Mouse (Mus musculus): Measurements from ENCODE around the gene Gm16181. TPM values are rescaled to one million over a fixed set of nuclear protein-coding genes. Genes with fewer than 3 reads are reported as not detected.

Gm16181 gene
- polyA plus RNA-seq, 1 experiment from 2014 or later: 0.79 TPM

DNA sequence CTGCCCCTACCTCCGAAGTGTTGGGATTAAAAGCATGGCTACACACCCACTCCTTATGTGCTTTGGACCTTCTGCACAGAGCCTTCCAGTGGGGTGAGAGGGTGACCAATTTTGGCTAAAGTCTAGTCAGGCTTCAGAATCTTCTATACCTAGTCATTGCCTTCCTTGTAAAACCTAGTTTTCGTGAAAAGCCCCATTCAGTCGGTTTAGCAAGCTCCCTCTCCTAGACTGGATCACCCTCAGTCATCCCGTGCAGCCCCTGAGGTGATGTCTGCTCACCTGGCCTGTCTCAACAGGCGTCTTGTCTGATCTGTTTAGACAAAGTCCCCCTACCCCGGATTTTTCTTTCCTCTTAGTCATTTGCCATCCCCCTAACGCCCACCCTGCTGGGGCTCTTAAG lies 22.6 kb upstream of the Gm16181 start:
- peaks cover 14% of the 10 kb centered on the region for H3K4me1 ChIP-seq (replicated peaks)
- no peak for ATAC-seq
- no peaks in the 10 kb centered on the region for H3K36me3 ChIP-seq
- no peak overlapping the region for H3K9ac ChIP-seq (replicated peaks)
- no peak overlapping the region for H3K4me3 ChIP-seq (replicated peaks)
- 72% methylated on average over 7 of the region's 7 CpGs for WGBS
- no peak overlapping the region for H3K4me2 ChIP-seq (replicated peaks)
- H3K9me3 ChIP-seq: no peaks in the 10 kb centered on the region
- H3K27ac ChIP-seq: no peak overlapping the region
- peaks cover 61% of the 10 kb centered on the region for H3K27me3 ChIP-seq

DNA sequence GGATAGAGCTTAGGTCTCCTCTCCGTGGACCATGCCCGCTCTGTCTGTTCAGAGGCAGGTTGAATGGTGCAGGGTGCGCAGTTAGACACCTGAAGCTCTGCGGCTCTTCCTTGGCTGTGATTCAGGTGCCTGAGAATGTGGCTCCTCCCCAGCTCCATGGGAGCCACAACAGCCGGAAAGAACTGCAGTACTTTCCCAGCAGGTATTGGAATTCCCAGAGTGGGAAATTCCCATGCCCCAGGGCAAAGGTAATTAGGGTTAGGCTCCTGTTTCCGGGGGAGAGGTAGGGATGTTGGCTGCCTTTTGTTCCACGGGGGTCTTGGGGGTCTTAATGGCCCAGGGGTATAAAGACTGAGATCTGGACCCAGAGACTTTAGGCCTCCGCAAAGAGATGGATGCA lies 21.7 kb upstream of the Gm16181 start:
- Histone ChIP-seq H3K4me2 (replicated peaks) (no peak overlapping the region), H3K9me3 (no peaks in the 10 kb centered on the region), H3K27ac (no peak overlapping the region), H3K9ac (replicated peaks) (no peak overlapping the region), H3K27me3 (peaks cover 62% of the 10 kb centered on the region), H3K4me3 (replicated peaks) (no peak overlapping the region), H3K36me3 (no peaks in the 10 kb centered on the region), H3K4me1 (replicated peaks) (peaks cover 14% of the 10 kb centered on the region)
- ATAC-seq: no peak
- 34% methylated on average over 8 of the region's 8 CpGs for WGBS

DNA sequence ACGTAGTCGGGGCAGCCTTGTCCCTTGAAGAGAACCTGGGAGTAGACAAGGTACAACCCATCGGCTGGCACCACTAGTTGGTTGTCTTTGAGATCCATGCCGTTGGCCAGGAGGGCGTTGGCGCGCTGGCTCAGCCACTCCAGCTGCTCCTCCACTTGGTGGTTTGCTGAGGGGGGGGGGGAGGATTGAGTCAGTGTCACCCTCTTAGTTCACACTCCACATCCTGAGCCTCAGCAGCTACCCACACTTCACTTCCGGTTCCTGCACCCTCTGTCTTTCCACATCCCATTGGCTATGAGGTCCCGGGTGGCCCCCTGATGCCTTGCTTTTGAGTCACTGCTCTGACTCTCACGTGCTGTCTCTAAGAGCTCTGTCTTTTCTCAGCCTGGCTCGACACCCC lies 20.2 kb upstream of the Gm16181 start:
- H3K9me3 ChIP-seq: no peaks in the 10 kb centered on the region
- no peak overlapping the region for H3K4me3 ChIP-seq (replicated peaks)
- peaks cover 59% of the 10 kb centered on the region for H3K27me3 ChIP-seq
- H3K4me1 ChIP-seq (replicated peaks): peaks cover 9% of the 10 kb centered on the region
- no peak overlapping the region for H3K27ac ChIP-seq
- H3K9ac ChIP-seq (replicated peaks): no peak overlapping the region
- WGBS: 87% methylated on average over 11 of the region's 11 CpGs
- no peak overlapping the region for H3K4me2 ChIP-seq (replicated peaks)
- no peak for ATAC-seq
- no peaks in the 10 kb centered on the region for H3K36me3 ChIP-seq

DNA sequence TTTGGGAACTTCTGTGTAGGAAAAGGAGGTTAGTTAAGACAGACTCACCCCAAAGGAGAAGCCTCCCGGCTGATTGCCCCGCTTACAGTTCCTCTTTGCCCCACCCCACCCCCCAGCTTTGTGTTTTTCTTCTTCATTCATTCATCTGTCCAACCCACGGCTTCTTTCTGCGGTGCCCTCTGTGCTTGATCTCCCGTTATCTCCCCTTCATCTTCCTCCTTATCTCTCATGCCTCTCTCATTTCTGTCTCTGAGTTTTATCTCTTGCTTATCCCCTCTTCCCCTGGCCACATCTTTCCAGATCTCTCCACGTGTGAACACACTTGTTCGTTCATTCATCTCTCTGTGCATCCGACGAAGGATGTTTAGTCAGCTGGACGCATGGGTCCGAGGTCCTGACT lies 19.5 kb upstream of the Gm16181 start:
- ATAC-seq: no peak
- H3K4me1 ChIP-seq (replicated peaks): peaks cover 2% of the 10 kb centered on the region
- WGBS: 86% methylated on average over 11 of the region's 11 CpGs
- H3K27me3 ChIP-seq: peaks cover 52% of the 10 kb centered on the region
- no peak overlapping the region for H3K27ac ChIP-seq
- no peaks in the 10 kb centered on the region for H3K36me3 ChIP-seq
- no peak overlapping the region for H3K4me2 ChIP-seq (replicated peaks)
- H3K4me3 ChIP-seq (replicated peaks): no peak overlapping the region
- H3K9me3 ChIP-seq: no peaks in the 10 kb centered on the region
- no peak overlapping the region for H3K9ac ChIP-seq (replicated peaks)

DNA sequence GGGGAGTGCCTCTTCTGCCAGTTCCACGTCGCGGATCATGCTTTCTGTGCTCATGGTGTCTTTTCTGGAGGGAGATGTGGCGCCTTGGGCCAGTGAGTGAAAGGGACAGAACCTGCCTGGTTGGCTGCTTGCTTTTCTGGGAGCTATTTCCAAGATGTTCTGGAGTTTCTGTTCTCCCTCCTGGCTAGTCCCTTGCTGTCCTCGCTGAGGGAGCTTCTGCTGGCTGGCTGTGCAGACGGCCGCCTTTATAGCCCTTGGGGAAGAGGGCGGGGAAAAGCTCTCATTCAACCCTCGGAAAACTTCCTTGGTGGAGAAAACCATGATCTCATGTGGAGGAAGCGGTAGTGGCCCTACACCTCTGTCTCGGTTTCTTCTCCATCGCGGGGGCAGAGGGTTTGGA lies 18.8 kb upstream of the Gm16181 start, which contains the start of gene Tnf:
TSS of gene Tnf (minus strand) at position 221 of the 400 bp plus-strand sequence.
- no peak within 1 kb of the TSS for H3K4me2 ChIP-seq (replicated peaks)
- peaks cover 46% of the 10 kb centered on the region for H3K27me3 ChIP-seq
- H3K36me3 ChIP-seq: no peaks in the 10 kb centered on the region
- H3K4me1 ChIP-seq (replicated peaks): no peaks in the 10 kb centered on the region
- H3K9me3 ChIP-seq: no peaks in the 10 kb centered on the region
- H3K9ac ChIP-seq (replicated peaks): no peak within 1 kb of the TSS
- no peak within 1 kb of the TSS for H3K27ac ChIP-seq
- no peak for ATAC-seq
- no peak within 1 kb of the TSS for H3K4me3 ChIP-seq (replicated peaks)
- 51% methylated on average over 13 of the region's 13 CpGs for WGBS

DNA sequence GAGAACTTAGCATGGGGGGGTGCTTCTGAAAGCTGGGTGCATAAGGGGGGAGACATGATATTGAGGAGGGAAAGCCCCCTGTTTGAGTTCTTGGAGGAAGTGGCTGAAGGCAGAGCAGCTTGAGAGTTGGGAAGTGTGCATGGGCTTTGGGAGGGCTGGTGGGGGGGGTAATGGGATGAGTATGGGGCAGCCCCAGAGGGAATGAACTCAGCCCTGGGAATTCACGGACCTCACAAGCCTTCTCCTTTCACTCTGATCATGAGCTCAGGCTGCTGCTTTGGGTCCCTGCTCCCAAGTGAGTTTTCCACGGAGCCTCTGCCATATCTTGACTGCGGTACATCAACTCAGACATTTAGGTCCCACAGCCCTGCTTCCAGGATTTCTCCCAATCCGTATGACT lies 18.2 kb upstream of the Gm16181 start:
- Histone ChIP-seq H3K4me2 (replicated peaks) (no peak overlapping the region), H3K4me3 (replicated peaks) (no peak overlapping the region), H3K9me3 (no peaks in the 10 kb centered on the region), H3K36me3 (no peaks in the 10 kb centered on the region), H3K4me1 (replicated peaks) (no peaks in the 10 kb centered on the region), H3K27me3 (peaks cover 41% of the 10 kb centered on the region), H3K27ac (no peak overlapping the region), H3K9ac (replicated peaks) (no peak overlapping the region)
- no peak for ATAC-seq
- WGBS: 72% methylated on average over 4 of the region's 4 CpGs

DNA sequence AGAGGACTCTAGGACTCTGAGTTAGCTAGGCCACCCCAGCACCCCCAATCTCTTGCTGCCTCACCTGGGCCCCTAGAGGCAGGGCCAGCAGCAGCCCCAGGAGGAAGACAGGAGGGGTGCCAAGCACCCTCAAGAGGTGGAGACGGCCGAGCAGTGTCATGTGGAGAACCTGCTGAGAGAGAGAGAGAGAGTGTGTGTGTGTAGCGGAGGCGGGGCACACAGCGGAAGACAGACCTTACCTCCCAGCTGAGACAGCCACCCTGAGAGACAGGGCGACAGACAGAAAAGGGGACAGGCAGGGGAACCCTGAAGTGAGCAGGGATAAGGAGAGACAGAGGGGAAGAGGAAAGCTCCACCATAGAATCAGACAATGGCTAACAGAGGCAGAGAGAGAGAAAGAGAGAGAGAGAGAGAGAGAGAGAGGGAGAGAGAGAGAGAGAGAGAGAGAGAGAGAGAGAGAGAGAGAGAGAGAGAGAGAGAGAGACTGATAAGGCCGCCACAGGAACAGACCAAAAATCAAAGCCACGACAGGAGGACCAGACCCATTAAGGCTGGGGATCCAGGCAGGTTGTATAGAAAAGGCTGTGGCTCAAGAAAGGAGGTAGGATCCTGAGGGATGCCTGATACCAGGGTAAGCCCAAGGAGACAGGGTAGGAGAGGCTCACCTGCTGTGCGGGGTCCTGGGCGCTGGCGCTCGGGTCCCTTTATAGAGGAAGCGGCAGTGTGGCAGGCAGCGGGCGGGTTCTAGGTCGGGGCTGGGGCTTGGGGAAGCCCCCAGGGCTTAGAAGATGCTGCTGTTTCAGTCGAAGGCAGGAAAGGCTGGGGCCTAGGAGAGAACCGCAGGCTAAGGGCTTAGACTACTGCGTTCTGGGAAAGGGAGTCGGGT lies 15.9 kb upstream of the Gm16181 start, which contains the start of gene Lta:
TSS of gene Lta (minus strand) at position 858 of the 886 bp plus-strand sequence.
- H3K4me1 ChIP-seq (replicated peaks): no peaks in the 10 kb centered on the region
- WGBS: 29% methylated on average over 20 of the region's 20 CpGs
- H3K9me3 ChIP-seq: no peaks in the 10 kb centered on the region
- no peak within 1 kb of the TSS for H3K4me2 ChIP-seq (replicated peaks)
- peaks cover 36% of the 10 kb centered on the region for H3K27me3 ChIP-seq
- no peaks in the 10 kb centered on the region for H3K36me3 ChIP-seq
- H3K27ac ChIP-seq: no peak within 1 kb of the TSS
- H3K4me3 ChIP-seq (replicated peaks): no peak within 1 kb of the TSS
- peak within 1 kb of the TSS; percentile 51 for H3K9ac ChIP-seq (replicated peaks)
- ATAC-seq: no peak

DNA sequence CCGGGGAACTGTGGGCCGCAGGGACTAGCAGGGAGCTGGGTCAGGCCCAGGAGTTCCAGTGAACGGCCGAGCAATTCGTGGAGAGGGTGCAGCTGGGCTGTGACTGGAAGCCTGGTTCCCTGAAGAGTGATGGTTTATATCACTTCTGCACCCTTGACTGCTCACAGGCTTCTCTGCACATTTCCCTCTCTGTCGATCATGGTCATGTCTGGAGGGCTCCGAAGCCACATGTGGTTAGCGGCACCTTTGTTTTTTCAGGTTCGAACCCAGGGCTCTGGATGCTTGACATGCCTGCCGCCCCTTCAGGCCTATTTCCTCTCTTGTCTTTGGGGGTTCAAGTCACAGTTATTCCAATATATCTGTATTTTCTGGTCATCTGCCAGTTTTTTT lies 15.3 kb upstream of the Gm16181 start:
- H3K36me3 ChIP-seq: no peaks in the 10 kb centered on the region
- H3K27me3 ChIP-seq: peaks cover 36% of the 10 kb centered on the region
- no peak overlapping the region for H3K4me2 ChIP-seq (replicated peaks)
- H3K4me3 ChIP-seq (replicated peaks): no peak overlapping the region
- 62% methylated on average over 10 of the region's 10 CpGs for WGBS
- no peak for ATAC-seq
- no peak overlapping the region for H3K27ac ChIP-seq
- H3K4me1 ChIP-seq (replicated peaks): no peaks in the 10 kb centered on the region
- H3K9ac ChIP-seq (replicated peaks): peak overlapping the region; percentile 51
- H3K9me3 ChIP-seq: no peaks in the 10 kb centered on the region

DNA sequence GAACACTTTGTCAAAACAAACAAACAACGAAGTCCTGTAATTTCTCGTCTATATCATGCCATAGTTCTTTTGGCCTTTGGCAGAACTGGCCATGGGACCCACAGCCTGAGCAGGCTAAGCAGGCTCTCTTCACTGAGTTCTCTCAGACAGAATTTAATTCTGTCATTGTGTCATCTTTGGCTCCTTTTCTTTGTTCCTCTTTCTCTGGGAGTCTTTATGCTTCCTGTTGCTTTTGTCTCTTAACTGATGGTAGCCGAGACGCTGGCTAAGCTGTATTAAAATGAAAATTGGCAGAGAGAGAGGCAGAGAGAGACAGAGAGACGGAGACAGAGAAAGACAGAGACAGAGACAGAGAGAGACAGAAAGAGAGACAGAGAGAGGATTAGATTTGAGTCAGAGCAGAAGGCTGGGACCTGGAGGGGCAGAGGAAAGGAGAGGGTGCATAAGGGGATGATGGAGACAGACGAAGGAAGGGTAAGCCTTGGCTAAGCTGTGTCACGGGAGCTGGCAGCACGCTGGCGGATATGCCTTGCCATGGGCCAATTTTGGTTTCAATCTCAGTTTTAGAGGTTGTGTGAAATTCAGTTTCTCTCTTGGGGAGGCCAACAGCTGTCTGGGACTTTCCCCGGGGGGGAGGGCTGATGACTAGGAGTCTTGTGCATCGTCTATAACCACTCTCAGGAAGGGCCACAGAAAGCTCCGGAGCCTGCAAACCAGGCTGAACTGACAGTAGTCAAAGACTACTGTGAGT lies 10.7 kb upstream of the Gm16181 start:
- peaks cover 5% of the 10 kb centered on the region; the same call in 1 of the 2 replicates for H3K27me3 ChIP-seq
- ATAC-seq: no peak
- 70% methylated on average over 12 of the region's 12 CpGs for WGBS
- H3K4me3 ChIP-seq (replicated peaks): no peak overlapping the region
- no peaks in the 10 kb centered on the region for H3K4me1 ChIP-seq (replicated peaks)
- H3K9me3 ChIP-seq: no peaks in the 10 kb centered on the region
- H3K9ac ChIP-seq (replicated peaks): no peak overlapping the region
- H3K4me2 ChIP-seq (replicated peaks): no peak overlapping the region
- H3K36me3 ChIP-seq: no peaks in the 10 kb centered on the region
- H3K27ac ChIP-seq: no peak overlapping the region

DNA sequence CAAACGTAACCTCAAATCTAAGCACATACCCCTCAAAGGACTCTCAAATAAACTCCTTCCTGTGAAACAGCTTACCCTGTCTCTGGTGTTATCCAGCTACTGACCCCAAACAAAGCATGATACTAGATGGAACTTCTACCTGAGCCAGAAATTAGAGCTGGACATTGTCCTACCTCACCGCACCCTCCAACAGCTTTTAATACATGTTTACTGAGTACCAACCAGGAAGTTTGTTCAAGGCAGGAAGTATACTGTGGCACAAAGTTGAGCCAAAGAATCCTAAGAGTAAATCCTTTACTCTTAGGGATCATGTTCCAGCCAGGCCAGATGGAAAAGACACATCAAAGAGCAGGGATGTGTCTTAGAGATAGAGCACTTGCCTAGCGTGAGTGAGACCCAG lies 10.0 kb upstream of the Gm16181 start:
- Histone ChIP-seq H3K4me1 (replicated peaks) (no peaks in the 10 kb centered on the region), H3K9ac (replicated peaks) (no peak overlapping the region), H3K4me3 (replicated peaks) (no peak overlapping the region), H3K36me3 (no peaks in the 10 kb centered on the region), H3K4me2 (replicated peaks) (no peak overlapping the region), H3K27ac (no peak overlapping the region), H3K9me3 (no peaks in the 10 kb centered on the region), H3K27me3 (no peaks in the 10 kb centered on the region)
- WGBS: 84% methylated on average over 3 of the region's 3 CpGs
- ATAC-seq: no peak

DNA sequence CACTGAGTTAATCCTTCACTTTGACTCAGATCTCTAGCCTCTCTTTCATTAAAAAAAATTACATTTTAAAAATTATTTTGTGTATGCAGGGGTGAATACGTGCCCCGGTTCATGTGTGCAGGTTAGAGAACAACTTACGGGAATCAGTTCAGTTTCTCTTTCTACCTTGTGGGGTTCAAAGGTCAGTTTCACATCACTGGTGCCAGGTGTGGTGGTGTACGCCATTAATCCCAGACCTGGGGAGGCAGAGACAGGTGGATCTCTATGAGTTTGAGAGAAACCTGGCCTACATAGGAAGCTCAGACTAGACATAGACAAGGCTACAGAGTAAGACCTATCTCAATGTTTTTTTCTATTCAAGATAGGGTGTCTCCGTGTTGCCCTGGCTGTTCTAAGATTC lies 7.6 kb upstream of the Gm16181 start:
- H3K9ac ChIP-seq (replicated peaks): no peak overlapping the region
- H3K27me3 ChIP-seq: no peaks in the 10 kb centered on the region
- no peaks in the 10 kb centered on the region for H3K4me1 ChIP-seq (replicated peaks)
- no peaks in the 10 kb centered on the region for H3K9me3 ChIP-seq
- no peak overlapping the region for H3K27ac ChIP-seq
- ATAC-seq: no peak
- no peak overlapping the region for H3K4me3 ChIP-seq (replicated peaks)
- 92% methylated on average over 5 of the region's 5 CpGs for WGBS
- H3K4me2 ChIP-seq (replicated peaks): no peak overlapping the region
- no peaks in the 10 kb centered on the region for H3K36me3 ChIP-seq

DNA sequence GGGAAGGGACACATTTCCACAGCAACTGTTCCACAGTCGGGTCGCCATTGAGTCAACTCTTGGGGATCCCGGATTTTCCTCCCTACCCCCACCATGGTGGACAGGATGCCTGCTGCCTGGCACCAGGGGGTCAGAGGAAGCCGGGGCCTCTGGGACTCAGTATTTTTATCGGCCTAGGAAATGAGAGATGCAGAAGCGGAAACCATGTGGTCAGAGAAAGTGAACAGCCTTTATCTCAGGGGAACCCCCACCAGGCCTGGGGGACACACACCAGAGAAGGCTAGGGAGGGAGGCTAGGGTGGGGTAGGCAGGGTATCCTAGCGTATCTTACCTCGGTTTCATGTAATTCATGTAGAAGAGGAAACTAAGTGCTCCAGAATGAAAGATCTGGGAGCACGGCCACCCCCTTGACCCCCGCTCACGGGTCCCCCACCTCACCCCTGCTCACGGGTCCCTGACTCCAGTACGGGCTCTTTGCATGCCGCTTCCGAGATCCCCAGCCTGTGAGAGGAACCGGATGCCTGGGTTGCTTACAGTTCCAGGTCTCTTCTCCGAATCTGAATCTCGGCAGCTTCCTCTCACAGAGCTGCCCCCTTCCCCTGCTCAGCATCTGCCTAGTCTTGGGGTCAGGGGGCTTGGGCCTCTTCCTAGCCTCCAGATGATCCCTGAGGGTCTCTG lies 2.0 kb upstream of the Gm16181 start:
- peaks cover 37% of the 10 kb centered on the region for H3K36me3 ChIP-seq
- no peaks in the 10 kb centered on the region for H3K4me1 ChIP-seq (replicated peaks)
- no peak overlapping the region for H3K9ac ChIP-seq (replicated peaks)
- no peaks in the 10 kb centered on the region for H3K27me3 ChIP-seq
- H3K4me2 ChIP-seq (replicated peaks): no peak overlapping the region
- no peak overlapping the region for H3K4me3 ChIP-seq (replicated peaks)
- no peaks in the 10 kb centered on the region for H3K9me3 ChIP-seq
- ATAC-seq: no peak
- no peak overlapping the region for H3K27ac ChIP-seq
- WGBS: 89% methylated on average over 18 of the region's 18 CpGs

Measured in midbrain, embryonic 13.5 days (tissue).